Mouse (Mus musculus): ENCODE measurements around the gene Sult2b1. TPM values are rescaled to one million over a fixed set of nuclear protein-coding genes. Genes with fewer than 3 reads are reported as not detected.

The Sult2b1 gene
- polyA plus RNA-seq, 1 experiment: 2.3 TPM

- no peak for TF ChIP-seq CTCF (IDR thresholded peaks at IDR 0.05; ENCODE audit: borderline replicate concordance, extremely low read depth, insufficient read depth, insufficient read length)
- TF ChIP-seq POLR2A (IDR thresholded peaks at IDR 0.05; ENCODE audit: borderline replicate concordance, extremely low read depth, insufficient read depth, insufficient read length, poor library complexity, severe bottlenecking): no peak
- DNase-seq (ENCODE audit: low read depth): no peak
Measured at GRCm38 (mm10) chr7:45800001-45800400, 15.5 kb upstream of the Sult2b1 start.

GRCm38 (mm10) chr7:45798931-45799330, 14.5 kb upstream of the Sult2b1 start:
- no peak for TF ChIP-seq POLR2A (IDR thresholded peaks at IDR 0.05; ENCODE audit: borderline replicate concordance, extremely low read depth, insufficient read depth, insufficient read length, poor library complexity, severe bottlenecking)
- TF ChIP-seq CTCF (IDR thresholded peaks at IDR 0.05; ENCODE audit: borderline replicate concordance, extremely low read depth, insufficient read depth, insufficient read length): no peak
- DNase-seq (ENCODE audit: low read depth): no peak

GRCm38 (mm10) chr7:45798511-45798836, 14.0 kb upstream of the Sult2b1 start:
- TF ChIP-seq POLR2A (IDR thresholded peaks at IDR 0.05; ENCODE audit: borderline replicate concordance, extremely low read depth, insufficient read depth, insufficient read length, poor library complexity, severe bottlenecking): no peak
- no peak for DNase-seq (ENCODE audit: low read depth)

- peak; percentile 23 for DNase-seq (ENCODE audit: low read depth)
- TF ChIP-seq POLR2A (IDR thresholded peaks at IDR 0.05; ENCODE audit: borderline replicate concordance, extremely low read depth, insufficient read depth, insufficient read length, poor library complexity, severe bottlenecking) (no peak), CTCF (IDR thresholded peaks at IDR 0.05; ENCODE audit: borderline replicate concordance, extremely low read depth, insufficient read depth, insufficient read length) (no peak)
Measured at GRCm38 (mm10) chr7:45797661-45798510, 13.4 kb upstream of the Sult2b1 start.

DNA sequence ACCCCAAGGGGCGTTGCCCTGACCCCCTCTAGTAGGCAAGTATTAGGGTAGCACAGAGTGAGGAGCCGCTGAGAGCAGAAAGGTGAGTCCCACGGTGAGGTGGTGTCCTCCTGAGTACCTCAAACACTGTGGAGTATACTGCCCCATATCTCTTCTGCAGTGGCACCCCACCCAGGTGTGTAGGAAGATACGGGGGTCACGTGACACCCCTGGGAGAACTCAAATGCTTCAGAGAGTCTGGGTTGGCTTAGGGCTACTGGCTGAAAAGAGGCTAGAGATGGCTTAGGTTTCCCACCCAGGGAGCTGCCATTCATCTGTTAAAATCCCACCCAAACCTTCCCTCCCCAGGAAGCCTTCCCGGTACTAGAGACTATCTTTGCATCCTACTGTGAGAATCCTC, 12.5 kb upstream of the Sult2b1 start:
- DNase-seq (ENCODE audit: low read depth): no peak
- TF ChIP-seq POLR2A (IDR thresholded peaks at IDR 0.05; ENCODE audit: borderline replicate concordance, extremely low read depth, insufficient read depth, insufficient read length, poor library complexity, severe bottlenecking): no peak
- TF ChIP-seq CTCF (IDR thresholded peaks at IDR 0.05; ENCODE audit: borderline replicate concordance, extremely low read depth, insufficient read depth, insufficient read length): no peak

- TF ChIP-seq CTCF (IDR thresholded peaks at IDR 0.05; ENCODE audit: borderline replicate concordance, extremely low read depth, insufficient read depth, insufficient read length) (no peak), POLR2A (IDR thresholded peaks at IDR 0.05; ENCODE audit: borderline replicate concordance, extremely low read depth, insufficient read depth, insufficient read length, poor library complexity, severe bottlenecking) (no peak)
- no peak for DNase-seq (ENCODE audit: low read depth)
Measured at GRCm38 (mm10) chr7:45794971-45795370, 10.5 kb upstream of the Sult2b1 start.

DNA sequence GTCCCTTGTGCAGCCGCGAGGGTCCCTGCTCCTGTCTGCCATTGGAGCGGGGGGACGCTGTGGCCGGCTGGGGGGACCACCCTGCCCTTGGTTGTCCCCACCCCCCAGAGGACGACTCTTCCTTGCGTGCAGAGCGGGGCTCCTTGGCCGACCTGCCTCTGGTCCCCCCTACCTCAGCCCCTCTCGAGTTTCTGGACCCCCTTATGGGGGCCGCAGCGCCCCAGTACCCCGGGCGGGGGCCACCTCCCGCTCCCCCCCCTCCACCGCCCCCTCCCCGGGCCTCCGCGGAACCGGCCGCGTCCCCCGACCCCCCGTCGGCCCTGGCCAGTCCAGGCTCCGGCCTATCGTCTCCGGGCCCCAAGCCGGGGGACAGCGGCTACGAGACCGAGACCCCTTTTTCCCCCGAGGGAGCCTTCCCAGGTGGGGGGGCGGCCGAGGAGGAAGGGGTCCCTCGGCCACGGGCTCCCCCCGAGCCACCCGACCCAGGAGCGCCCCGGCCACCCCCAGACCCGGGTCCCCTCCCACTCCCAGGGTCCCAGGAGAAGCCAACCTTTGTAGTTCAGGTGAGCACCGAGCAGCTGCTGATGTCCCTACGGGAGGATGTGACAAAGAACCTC, 9.6 kb upstream of the Sult2b1 start:
- TF ChIP-seq POLR2A (IDR thresholded peaks at IDR 0.05; ENCODE audit: borderline replicate concordance, extremely low read depth, insufficient read depth, insufficient read length, poor library complexity, severe bottlenecking) (no peak), CTCF (IDR thresholded peaks at IDR 0.05; ENCODE audit: borderline replicate concordance, extremely low read depth, insufficient read depth, insufficient read length) (no peak)
- no peak for DNase-seq (ENCODE audit: low read depth)

DNA sequence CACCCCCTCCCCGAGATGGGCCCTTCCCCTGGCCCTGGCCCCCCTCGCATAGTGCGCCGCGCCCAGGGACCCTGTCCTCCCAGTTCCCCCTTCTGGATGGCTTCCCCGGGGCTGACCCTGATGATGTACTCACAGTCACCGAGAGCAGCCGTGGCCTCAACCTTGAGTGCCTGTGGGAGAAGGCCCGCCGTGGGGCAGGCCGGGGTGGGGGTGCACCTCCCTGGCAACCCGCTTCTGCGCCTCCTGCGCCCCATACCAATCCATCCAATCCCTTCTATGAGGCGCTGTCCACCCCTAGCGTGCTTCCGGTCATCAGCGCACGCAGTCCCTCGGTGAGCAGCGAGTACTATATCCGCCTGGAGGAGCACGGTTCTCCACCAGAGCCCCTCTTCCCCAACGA, 8.8 kb upstream of the Sult2b1 start:
- no peak for TF ChIP-seq CTCF (IDR thresholded peaks at IDR 0.05; ENCODE audit: borderline replicate concordance, extremely low read depth, insufficient read depth, insufficient read length)
- no peak for TF ChIP-seq POLR2A (IDR thresholded peaks at IDR 0.05; ENCODE audit: borderline replicate concordance, extremely low read depth, insufficient read depth, insufficient read length, poor library complexity, severe bottlenecking)
- DNase-seq (ENCODE audit: low read depth): no peak

- peak; percentile 22 for DNase-seq (ENCODE audit: low read depth)
- TF ChIP-seq POLR2A (IDR thresholded peaks at IDR 0.05; ENCODE audit: borderline replicate concordance, extremely low read depth, insufficient read depth, insufficient read length, poor library complexity, severe bottlenecking) (no peak), CTCF (IDR thresholded peaks at IDR 0.05; ENCODE audit: borderline replicate concordance, extremely low read depth, insufficient read depth, insufficient read length) (no peak)
Measured at GRCm38 (mm10) chr7:45791756-45792490, 7.5 kb upstream of the Sult2b1 start.

DNA sequence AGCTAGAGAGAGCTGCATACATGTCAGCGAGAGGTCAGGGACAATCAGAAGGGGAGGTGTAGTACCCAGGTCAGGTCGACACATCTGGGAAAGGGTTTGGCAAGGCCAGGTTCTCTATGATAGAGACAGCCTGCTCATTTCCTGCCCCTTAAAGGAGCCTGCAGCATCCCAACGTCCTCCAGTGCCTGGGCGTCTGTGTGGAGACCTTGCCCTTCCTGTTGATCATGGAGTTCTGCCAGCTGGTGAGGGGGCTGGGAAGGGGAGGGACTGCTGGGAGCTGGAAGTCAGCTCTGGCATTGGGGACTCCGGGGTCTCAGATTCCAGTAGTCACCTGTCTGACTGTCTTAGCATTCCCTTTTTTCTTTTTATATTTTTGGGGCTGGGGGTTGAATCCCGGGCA, 6.3 kb upstream of the Sult2b1 start:
- TF ChIP-seq CTCF (IDR thresholded peaks at IDR 0.05; ENCODE audit: borderline replicate concordance, extremely low read depth, insufficient read depth, insufficient read length) (no peak), POLR2A (IDR thresholded peaks at IDR 0.05; ENCODE audit: borderline replicate concordance, extremely low read depth, insufficient read depth, insufficient read length, poor library complexity, severe bottlenecking) (no peak)
- DNase-seq (ENCODE audit: low read depth): no peak

DNA sequence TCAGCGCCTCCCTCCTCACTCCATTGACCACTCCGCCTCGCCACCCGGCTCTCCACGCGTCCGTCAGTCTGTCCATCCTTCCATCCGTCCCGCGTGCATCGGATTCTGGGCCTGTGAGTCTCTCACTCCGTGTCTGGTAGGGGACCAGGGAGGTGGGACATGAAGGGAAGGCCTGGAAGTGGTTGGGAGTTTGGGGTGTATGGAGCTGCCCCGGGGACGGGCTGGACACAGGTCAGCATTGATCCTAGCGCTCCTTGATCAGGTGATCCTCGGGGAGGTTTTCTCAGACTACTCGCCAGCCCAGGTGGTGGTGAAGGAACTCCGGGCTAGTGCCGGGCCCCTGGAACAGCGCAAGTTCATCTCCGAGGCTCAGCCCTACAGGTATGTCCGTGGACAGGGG, 3.2 kb upstream of the Sult2b1 start:
- TF ChIP-seq CTCF (IDR thresholded peaks at IDR 0.05; ENCODE audit: borderline replicate concordance, extremely low read depth, insufficient read depth, insufficient read length) (no peak), POLR2A (IDR thresholded peaks at IDR 0.05; ENCODE audit: borderline replicate concordance, extremely low read depth, insufficient read depth, insufficient read length, poor library complexity, severe bottlenecking) (no peak)

More for the DNA sequence above, 3.2 kb upstream of the Sult2b1 start:
- no peak for DNase-seq (ENCODE audit: low read depth)
